Mouse (Mus musculus) liver, postnatal 0 days (tissue): ENCODE results near the gene Cit.

ENCODE experiments used
- CTCF ChIP-seq: sonication (generic); IDR thresholded peaks from 2 replicates; pipeline ENCODE4 v1.5.1; 2016; ENCODE audit warnings: antibody characterized with exemption, low read depth
- EP300 ChIP-seq: IDR thresholded peaks from 2 replicates; pipeline ENCODE4 v1.6.1; 2016; ENCODE audit warnings: antibody characterized with exemption, low read depth, mild to moderate bottlenecking

DNA sequence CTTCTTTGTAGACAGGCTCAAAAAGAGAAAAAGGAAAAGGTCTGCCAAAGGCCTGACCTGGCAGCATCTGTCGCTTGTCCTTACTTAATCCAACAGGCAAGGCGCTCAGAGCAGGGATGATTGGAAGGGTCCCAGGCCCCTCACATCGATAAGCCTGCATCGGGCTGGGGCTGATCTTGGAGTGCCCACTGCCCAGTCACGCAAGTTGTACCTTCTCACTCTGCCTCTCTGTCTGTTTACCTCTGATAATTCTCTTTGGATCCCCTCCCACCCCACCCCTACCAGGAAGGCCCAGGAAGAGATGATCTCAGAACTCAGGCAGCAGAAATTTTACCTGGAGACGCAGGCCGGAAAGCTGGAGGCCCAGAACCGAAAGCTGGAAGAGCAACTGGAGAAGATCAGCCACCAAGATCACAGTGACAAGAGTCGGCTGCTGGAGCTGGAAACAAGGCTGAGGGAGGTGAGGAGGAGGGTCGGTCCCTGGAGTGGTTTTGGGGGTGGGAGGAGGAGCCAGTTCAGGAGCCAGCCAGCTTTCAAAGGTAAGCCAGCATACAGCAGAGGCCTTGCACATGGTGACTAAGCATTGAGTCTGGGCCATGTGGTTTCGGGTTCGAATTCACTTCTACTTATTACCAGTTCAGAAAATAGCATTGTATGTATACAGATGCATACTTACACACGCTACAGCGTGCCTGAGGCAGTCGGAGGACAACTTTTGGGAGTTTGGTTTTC is 102.7 kb downstream of the Cit start:
- TF ChIP-seq CTCF (no peak), EP300 (0 out of 2 replicates have a peak, but pooled peaks have one; percentile 33)
